Mouse (Mus musculus): ENCODE results near the gene Fndc3a. TPM values are rescaled to one million over a fixed set of nuclear protein-coding genes. Genes with fewer than 3 reads are reported as not detected.

Fndc3a gene
- polyA plus RNA-seq, 1 experiment from 2014 or later = 30.1 TPM

- Histone ChIP-seq H3K9me3 (no peaks in the 10 kb centered on the region), H3K36me3 (no peaks in the 10 kb centered on the region)
- DNase-seq (ENCODE audit: low spot score) = no peak
These were observed 202.9 kb downstream of the Fndc3a start for GRCm38 (mm10) chr14:72506723-72507420.

GRCm38 (mm10) chr14:72506018-72506722 is 203.6 kb downstream of the Fndc3a start:
- Histone ChIP-seq H3K27ac (peak overlapping the region; percentile 75), H3K4me1 (peaks cover 15% of the 10 kb centered on the region), H3K27me3 (ENCODE audit: insufficient read depth, poor library complexity, severe bottlenecking) (no peaks in the 10 kb centered on the region), H3K4me3 (peak overlapping the region; percentile 59), H3K36me3 (no peaks in the 10 kb centered on the region), H3K9me3 (no peaks in the 10 kb centered on the region)
- 5% methylated on average over 12 of the region's 12 CpGs for WGBS
- no peak for DNase-seq (ENCODE audit: low spot score)

More at GRCm38 (mm10) chr14:72506723-72507420, 202.9 kb downstream of the Fndc3a start:
- WGBS = 5% methylated on average over 11 of the region's 11 CpGs
- Histone ChIP-seq H3K4me3 (peak overlapping the region; percentile 59), H3K4me1 (peaks cover 15% of the 10 kb centered on the region), H3K27ac (peak overlapping the region; percentile 75; the same call in 1 of the 2 replicates), H3K27me3 (ENCODE audit: insufficient read depth, poor library complexity, severe bottlenecking) (no peaks in the 10 kb centered on the region)

- Histone ChIP-seq H3K27me3 (ENCODE audit: insufficient read depth, poor library complexity, severe bottlenecking) (no peaks in the 10 kb centered on the region), H3K27ac (no peak overlapping the region), H3K36me3 (no peaks in the 10 kb centered on the region), H3K9me3 (no peaks in the 10 kb centered on the region), H3K4me3 (no peak overlapping the region), H3K4me1 (peaks cover 15% of the 10 kb centered on the region)
- WGBS = 94% methylated on average over 1 of the region's 1 CpGs
- no peak for DNase-seq (ENCODE audit: low spot score)
These were observed 204.8 kb downstream of the Fndc3a start for GRCm38 (mm10) chr14:72504985-72505384.

GRCm38 (mm10) chr14:72503241-72503640 is 206.6 kb downstream of the Fndc3a start:
- no peaks in the 10 kb centered on the region for H3K9me3 ChIP-seq
- no peaks in the 10 kb centered on the region for H3K36me3 ChIP-seq
- H3K27me3 ChIP-seq (ENCODE audit: insufficient read depth, poor library complexity, severe bottlenecking) = no peaks in the 10 kb centered on the region
- WGBS = 55% methylated on average over 6 of the region's 6 CpGs
- peaks cover 15% of the 10 kb centered on the region for H3K4me1 ChIP-seq
- no peak overlapping the region for H3K4me3 ChIP-seq
- no peak overlapping the region for H3K27ac ChIP-seq
- DNase-seq (ENCODE audit: low spot score) = no peak

- Histone ChIP-seq H3K9me3 (no peaks in the 10 kb centered on the region), H3K27me3 (ENCODE audit: insufficient read depth, poor library complexity, severe bottlenecking) (no peaks in the 10 kb centered on the region), H3K36me3 (no peaks in the 10 kb centered on the region), H3K27ac (no peak overlapping the region), H3K4me3 (no peak overlapping the region), H3K4me1 (no peaks in the 10 kb centered on the region)
- WGBS = 69% methylated on average over 1 of the region's 1 CpGs
- DNase-seq (ENCODE audit: low spot score) = no peak
These were observed 216.0 kb downstream of the Fndc3a start for GRCm38 (mm10) chr14:72493775-72494174.

- Histone ChIP-seq H3K4me1 (no peaks in the 10 kb centered on the region), H3K36me3 (no peaks in the 10 kb centered on the region), H3K27ac (no peak within 1 kb of the TSS), H3K4me3 (no peak within 1 kb of the TSS), H3K9me3 (no peaks in the 10 kb centered on the region), H3K27me3 (ENCODE audit: insufficient read depth, poor library complexity, severe bottlenecking) (no peaks in the 10 kb centered on the region)
- WGBS = 66% methylated on average over 5 of the region's 5 CpGs
- DNase-seq (ENCODE audit: low spot score) = no peak
These were observed 218.1 kb downstream of the Fndc3a start, which contains the start of gene Gm9195 for GRCm38 (mm10) chr14:72491738-72492137. Gene Gm9195 (minus strand): TSS chr14:72491838.

GRCm38 (mm10) chr14:72490367-72490766 is 219.4 kb downstream of the Fndc3a start:
- no peak overlapping the region for H3K27ac ChIP-seq
- DNase-seq (ENCODE audit: low spot score) = no peak
- 94% methylated on average over 3 of the region's 3 CpGs for WGBS
- H3K9me3 ChIP-seq = no peaks in the 10 kb centered on the region
- H3K36me3 ChIP-seq = no peaks in the 10 kb centered on the region
- H3K4me1 ChIP-seq = no peaks in the 10 kb centered on the region
- no peaks in the 10 kb centered on the region for H3K27me3 ChIP-seq (ENCODE audit: insufficient read depth, poor library complexity, severe bottlenecking)
- no peak overlapping the region for H3K4me3 ChIP-seq

Other genes with a start within 250 kb of the Fndc3a start
- gene Gm9195, start 218.2 kb downstream of the Fndc3a start, polyA plus RNA-seq (2016; fragmentation: Nextera tagmentation; extraction: Ambion mirVana) = not detected in 2 replicates

Data from heart, embryonic 10.5 days (tissue).